Mouse (Mus musculus): Measurements from ENCODE around the gene Med22. TPM values are rescaled to one million over a fixed set of nuclear protein-coding genes. Genes with fewer than 3 reads are reported as not detected.
"Not testable (repeated sequence)": the region's sequence is repeated elsewhere in the genome, so short reads cannot be mapped to it uniquely, and the experiment has no call there.

Gene Med22
- polyA plus RNA-seq, 1 experiment from 2014 or later: 40.3 TPM

- Histone ChIP-seq H3K27me3 (replicated peaks) (no peaks in the 10 kb centered on the region), H3K4me3 (replicated peaks) (peak within 1 kb of the TSS; percentile 86), H3K9me3 (no peaks in the 10 kb centered on the region), H3K4me1 (peaks cover 15% of the 10 kb centered on the region), H3K4me2 (peak within 1 kb of the TSS; percentile 67), H3K27ac (peak within 1 kb of the TSS; percentile 84), H3K36me3 (peaks cover 36% of the 10 kb centered on the region), H3K9ac (peak within 1 kb of the TSS; percentile 75)
- ATAC-seq (ENCODE audit: insufficient read depth, low FRiP score, low read depth): peak; percentile 96
- WGBS: under 1% methylated on average over 41 of the region's 41 CpGs
Measured at GRCm38 (mm10) chr2:26902467-26903220, 7.8 kb downstream of the Med22 start, which contains the start of gene Surf6. Surf6 (minus strand) TSS chr2:26902879.

- Histone ChIP-seq H3K4me3 (replicated peaks) (peak overlapping the region; percentile 86), H3K36me3 (peaks cover 31% of the 10 kb centered on the region), H3K4me2 (peak overlapping the region; percentile 67), H3K9ac (peak overlapping the region; percentile 75; the same call in 1 of the 2 replicates), H3K27ac (peak overlapping the region; percentile 84; the same call in 1 of the 2 replicates), H3K4me1 (peaks cover 15% of the 10 kb centered on the region), H3K27me3 (replicated peaks) (no peaks in the 10 kb centered on the region), H3K9me3 (no peaks in the 10 kb centered on the region)
- WGBS: 9% methylated on average over 7 of the region's 7 CpGs
- no peak for ATAC-seq (ENCODE audit: insufficient read depth, low FRiP score, low read depth)
Measured at GRCm38 (mm10) chr2:26901834-26902400, 8.6 kb downstream of the Med22 start.

- Histone ChIP-seq H3K4me2 (no peak overlapping the region), H3K4me1 (peaks cover 15% of the 10 kb centered on the region), H3K36me3 (peaks cover 28% of the 10 kb centered on the region)
Measured at GRCm38 (mm10) chr2:26900731-26901130, 9.7 kb downstream of the Med22 start.

GRCm38 (mm10) chr2:26895898-26896297 lies 14.6 kb downstream of the Med22 start:
- no peak for ATAC-seq (ENCODE audit: insufficient read depth, low FRiP score, low read depth)
- Histone ChIP-seq H3K27me3 (replicated peaks) (no peaks in the 10 kb centered on the region), H3K9ac (no peak overlapping the region), H3K4me1 (no peaks in the 10 kb centered on the region), H3K4me2 (no peak overlapping the region), H3K27ac (no peak overlapping the region), H3K36me3 (peaks cover 54% of the 10 kb centered on the region), H3K9me3 (no peaks in the 10 kb centered on the region), H3K4me3 (replicated peaks) (no peak overlapping the region)
- WGBS: 88% methylated on average over 4 of the region's 4 CpGs

More at GRCm38 (mm10) chr2:26900731-26901130, 9.7 kb downstream of the Med22 start:
- ATAC-seq (ENCODE audit: insufficient read depth, low FRiP score, low read depth): no peak
- Histone ChIP-seq H3K27me3 (replicated peaks) (no peaks in the 10 kb centered on the region), H3K9ac (no peak overlapping the region), H3K4me3 (replicated peaks) (no peak overlapping the region), H3K9me3 (no peaks in the 10 kb centered on the region), H3K27ac (no peak overlapping the region)
- WGBS: 50% methylated on average over 1 of the region's 1 CpGs

- not testable (repeated sequence) for H3K9me3 ChIP-seq; H3K27ac ChIP-seq; ATAC-seq (ENCODE audit: insufficient read depth, low FRiP score, low read depth); H3K4me1 ChIP-seq; H3K27me3 ChIP-seq (replicated peaks); H3K4me2 ChIP-seq; H3K4me3 ChIP-seq (replicated peaks); H3K9ac ChIP-seq
- 80% methylated on average over 4 of the region's 4 CpGs for WGBS
- peaks cover 15% of the 10 kb centered on the region for H3K36me3 ChIP-seq
Measured at GRCm38 (mm10) chr2:26886170-26886569, 24.3 kb downstream of the Med22 start.

- H3K4me2 ChIP-seq; H3K9me3 ChIP-seq; H3K36me3 ChIP-seq; H3K27me3 ChIP-seq (replicated peaks); ATAC-seq (ENCODE audit: insufficient read depth, low FRiP score, low read depth); H3K9ac ChIP-seq; H3K27ac ChIP-seq; H3K4me3 ChIP-seq (replicated peaks); H3K4me1 ChIP-seq: not testable (repeated sequence)
- WGBS: 86% methylated on average over 2 of the region's 2 CpGs
Measured at GRCm38 (mm10) chr2:26885541-26885940, 24.9 kb downstream of the Med22 start.

- Histone ChIP-seq H3K4me3 (replicated peaks) (no peak overlapping the region), H3K4me1 (no peaks in the 10 kb centered on the region), H3K27ac (no peak overlapping the region), H3K9ac (no peak overlapping the region), H3K9me3 (no peaks in the 10 kb centered on the region), H3K4me2 (no peak overlapping the region), H3K27me3 (replicated peaks) (no peaks in the 10 kb centered on the region), H3K36me3 (no peaks in the 10 kb centered on the region)
- ATAC-seq (ENCODE audit: insufficient read depth, low FRiP score, low read depth): no peak
Measured at GRCm38 (mm10) chr2:26878571-26878970, 31.9 kb downstream of the Med22 start.

GRCm38 (mm10) chr2:26870666-26871065 lies 39.8 kb downstream of the Med22 start:
- H3K4me1 ChIP-seq: no peaks in the 10 kb centered on the region
- H3K4me3 ChIP-seq (replicated peaks): no peak overlapping the region
- H3K27me3 ChIP-seq (replicated peaks): no peaks in the 10 kb centered on the region
- no peak for ATAC-seq (ENCODE audit: insufficient read depth, low FRiP score, low read depth)
- no peaks in the 10 kb centered on the region for H3K36me3 ChIP-seq
- H3K4me2 ChIP-seq: no peak overlapping the region
- H3K27ac ChIP-seq: no peak overlapping the region
- WGBS: 61% methylated on average over 6 of the region's 6 CpGs
- no peak overlapping the region for H3K9ac ChIP-seq
- H3K9me3 ChIP-seq: no peaks in the 10 kb centered on the region

- no peak within 1 kb of the TSS for H3K4me2 ChIP-seq
- H3K9ac ChIP-seq: no peak within 1 kb of the TSS
- H3K36me3 ChIP-seq: no peaks in the 10 kb centered on the region
- H3K4me3 ChIP-seq (replicated peaks): no peak within 1 kb of the TSS
- no peaks in the 10 kb centered on the region for H3K4me1 ChIP-seq
- no peaks in the 10 kb centered on the region for H3K9me3 ChIP-seq
- no peak within 1 kb of the TSS for H3K27ac ChIP-seq
- ATAC-seq (ENCODE audit: insufficient read depth, low FRiP score, low read depth): no peak
- 52% methylated on average over 3 of the region's 3 CpGs for WGBS
- H3K27me3 ChIP-seq (replicated peaks): no peaks in the 10 kb centered on the region
Measured at GRCm38 (mm10) chr2:26864879-26865278, 45.6 kb downstream of the Med22 start, which contains the start of gene Abo. Abo (minus strand) TSS chr2:26864979.

- WGBS: 70% methylated on average over 3 of the region's 3 CpGs
- no peaks in the 10 kb centered on the region for H3K27me3 ChIP-seq (replicated peaks)
- no peaks in the 10 kb centered on the region for H3K36me3 ChIP-seq
- no peaks in the 10 kb centered on the region for H3K4me1 ChIP-seq
- H3K4me3 ChIP-seq (replicated peaks): no peak overlapping the region
- no peak for ATAC-seq (ENCODE audit: insufficient read depth, low FRiP score, low read depth)
- H3K9me3 ChIP-seq: no peaks in the 10 kb centered on the region
- no peak overlapping the region for H3K9ac ChIP-seq
- no peak overlapping the region for H3K27ac ChIP-seq
- no peak overlapping the region for H3K4me2 ChIP-seq
Measured at GRCm38 (mm10) chr2:26862856-26863255, 47.6 kb downstream of the Med22 start.

All from stomach, embryonic 15.5 days (tissue).